Mouse (Mus musculus) lung, adult 2 months (tissue): ENCODE measurements around the gene Dusp3. TPM values are rescaled to one million over a fixed set of nuclear protein-coding genes. Genes with fewer than 3 reads are reported as not detected.

Experiments
- DNase-seq: peaks from one replicate; pipeline ENCODE4 v3.0.0; 2022
- H3K4me1 ChIP-seq: fragments of 200-500 bp; 2 replicates; pipeline ENCODE4 v1.6.1; 2011; ENCODE audit warnings: low read length; ENCODE audit not compliant: control insufficient read depth, insufficient read depth
- H3K4me3 ChIP-seq: fragments of 200-500 bp; replicated peaks from 2 replicates; pipeline ENCODE3; 2011; ENCODE audit warnings: low read depth, mild to moderate bottlenecking, control low read depth, low read length; ENCODE audit errors: extremely low read depth
- CTCF ChIP-seq: fragments of 200-500 bp; IDR thresholded peaks from 2 replicates; pipeline ENCODE4 v1.5.1; 2011; ENCODE audit warnings: mild to moderate bottlenecking, low read length, control low read depth; ENCODE audit not compliant: insufficient read depth
- POLR2A ChIP-seq: fragments of 200-500 bp; IDR thresholded peaks from 2 replicates; pipeline ENCODE4 v1.6.1; 2011; ENCODE audit warnings: low read depth, mild to moderate bottlenecking, control low read depth, low read length, borderline replicate concordance; ENCODE audit errors: extremely low read depth
- WGBS: fragments of 180-500 bp; shearing (Covaris S2); methylation state at CpG from one replicate; pipeline ENCODE4 v1.1.7; 2018; 5-methylcytosine and 5-hydroxymethylcytosine counted together
- polyA plus RNA-seq: library from polyadenylated mRNA; depleted of rRNA; stranded (reverse); fragments of >200 nt; gene quantifications from 2 replicates; pipeline ENCODE4 v1.2.3, GENCODE M21; 2012; rRNA removed

Dusp3 gene
- polyA plus RNA-seq, 1 experiment = 176 TPM

DNA sequence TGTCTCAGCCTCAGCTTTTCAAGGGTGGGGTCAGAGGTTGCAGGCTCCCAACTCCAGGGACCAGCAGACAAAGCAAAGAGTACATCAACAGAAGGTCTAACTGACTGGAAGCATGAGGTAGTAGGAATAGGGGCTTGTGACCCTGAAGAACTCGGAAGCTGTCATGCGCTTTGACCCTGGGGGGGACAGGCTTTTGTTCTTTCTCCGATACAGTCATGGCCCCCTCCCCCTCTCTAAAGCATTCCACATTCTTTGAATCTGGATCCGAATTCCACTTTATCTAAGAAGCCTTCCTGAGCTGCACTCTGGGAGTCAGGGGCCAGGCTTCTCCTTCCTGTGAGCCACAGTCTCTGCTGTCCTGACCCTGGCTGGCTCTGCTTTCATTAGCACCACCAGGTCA is 54.8 kb downstream of the Dusp3 start:
- no peak for TF ChIP-seq CTCF
- TF ChIP-seq POLR2A = no peak
- no peak overlapping the region for H3K4me3 ChIP-seq
- DNase-seq = no peak
- WGBS = 57% methylated on average over 4 of the region's 4 CpGs
- H3K4me1 ChIP-seq = no peaks in the 10 kb centered on the region

DNA sequence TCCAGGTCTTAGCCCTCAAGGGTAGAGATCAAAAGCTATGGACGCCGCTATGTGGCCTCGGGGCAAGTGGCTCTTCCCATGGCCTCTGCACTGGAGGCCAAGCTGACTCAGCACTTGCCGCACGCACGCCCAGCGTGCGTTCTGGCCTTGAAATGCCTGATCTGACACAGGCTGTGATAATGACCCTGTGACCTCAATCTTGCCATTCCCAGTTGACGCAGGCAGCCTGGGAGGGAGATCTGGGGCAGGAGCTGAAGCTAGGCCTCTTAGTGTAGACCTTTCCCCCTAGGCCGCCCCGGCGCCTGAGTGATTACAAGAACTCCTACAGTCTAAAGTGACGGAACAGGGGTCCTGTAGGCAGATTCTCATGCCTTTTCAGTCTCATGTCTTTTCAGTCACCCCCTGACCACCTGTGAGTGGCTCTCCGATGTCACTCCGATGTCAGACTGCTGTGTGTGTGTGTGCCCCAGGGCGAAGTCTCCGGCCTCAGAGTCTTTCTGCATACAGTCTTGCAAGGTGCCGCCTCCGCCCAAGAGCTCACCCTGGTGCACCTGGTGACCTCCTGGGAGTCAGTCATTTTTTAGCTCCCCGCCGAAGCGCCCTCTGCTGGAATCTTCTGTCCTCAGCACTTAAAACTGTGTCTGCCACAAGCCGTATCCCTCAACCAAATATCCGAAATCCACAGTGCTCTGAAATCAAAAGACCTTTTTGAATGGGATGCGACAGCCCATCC is 58.6 kb downstream of the Dusp3 start:
- DNase-seq = peak; percentile 31
- 44% methylated on average over 25 of the region's 25 CpGs for WGBS

DNA sequence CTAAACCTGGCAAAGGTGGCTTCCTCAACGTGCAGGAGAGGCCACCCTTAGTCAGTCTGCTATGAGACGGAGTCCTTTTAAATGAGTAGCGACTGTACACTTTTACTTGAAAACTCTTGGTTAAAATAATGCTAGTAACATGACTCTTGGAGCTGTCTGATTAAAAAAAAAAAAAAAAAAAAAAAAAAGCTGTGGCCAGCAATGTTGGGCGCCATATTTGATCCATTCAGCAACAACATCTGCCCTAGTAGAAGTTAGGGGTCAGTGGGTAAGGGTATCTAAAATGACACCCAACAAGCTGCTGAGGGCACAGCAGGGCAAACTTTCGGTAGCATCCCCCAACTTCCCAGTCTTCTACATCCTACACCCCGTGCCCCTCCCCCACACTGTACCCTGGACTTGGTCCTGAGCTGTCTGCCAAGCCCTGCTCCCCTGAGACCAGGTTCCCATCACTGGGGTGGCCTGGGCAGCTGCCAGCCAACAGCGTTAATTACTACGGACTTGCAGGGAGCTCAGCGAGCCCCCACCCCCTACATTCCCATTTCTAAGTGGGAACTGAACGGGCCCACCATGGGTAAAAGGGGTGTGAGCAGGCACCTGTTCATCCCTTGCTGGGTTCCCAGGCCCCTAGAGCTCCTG is 59.7 kb downstream of the Dusp3 start:
- Histone ChIP-seq H3K4me1 (no peaks in the 10 kb centered on the region), H3K4me3 (no peak overlapping the region)
- WGBS = 88% methylated on average over 10 of the region's 10 CpGs
- no peak for TF ChIP-seq POLR2A
- no peak for TF ChIP-seq CTCF
- DNase-seq = no peak

More for the DNA sequence above, 58.6 kb downstream of the Dusp3 start:
- TF ChIP-seq CTCF = peak; percentile 48
- no peak for TF ChIP-seq POLR2A
- no peaks in the 10 kb centered on the region for H3K4me1 ChIP-seq
- no peak overlapping the region for H3K4me3 ChIP-seq

DNA sequence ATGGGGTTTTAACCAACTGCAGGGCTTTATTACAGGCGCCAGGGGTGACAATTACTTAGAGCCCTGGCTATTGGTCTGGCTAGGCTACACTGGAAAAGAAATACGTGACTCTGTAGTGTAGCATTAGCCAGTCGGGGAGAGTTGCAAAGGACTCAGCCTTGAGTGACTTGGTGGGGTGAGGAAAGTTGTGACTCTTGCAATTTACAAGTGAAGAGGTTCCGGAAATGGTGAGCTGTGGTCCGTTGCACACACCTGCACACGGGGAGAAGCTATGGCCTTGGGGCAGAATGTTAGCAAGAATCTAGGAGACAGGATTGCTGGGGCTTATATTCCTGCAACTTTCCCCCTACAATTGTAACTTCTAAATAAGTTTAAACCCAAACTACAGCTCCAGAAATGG is 61.2 kb downstream of the Dusp3 start:
- H3K4me3 ChIP-seq = no peak overlapping the region
- no peak for DNase-seq
- H3K4me1 ChIP-seq = no peaks in the 10 kb centered on the region
- 81% methylated on average over 6 of the region's 6 CpGs for WGBS
- TF ChIP-seq POLR2A (no peak), CTCF (no peak)

DNA sequence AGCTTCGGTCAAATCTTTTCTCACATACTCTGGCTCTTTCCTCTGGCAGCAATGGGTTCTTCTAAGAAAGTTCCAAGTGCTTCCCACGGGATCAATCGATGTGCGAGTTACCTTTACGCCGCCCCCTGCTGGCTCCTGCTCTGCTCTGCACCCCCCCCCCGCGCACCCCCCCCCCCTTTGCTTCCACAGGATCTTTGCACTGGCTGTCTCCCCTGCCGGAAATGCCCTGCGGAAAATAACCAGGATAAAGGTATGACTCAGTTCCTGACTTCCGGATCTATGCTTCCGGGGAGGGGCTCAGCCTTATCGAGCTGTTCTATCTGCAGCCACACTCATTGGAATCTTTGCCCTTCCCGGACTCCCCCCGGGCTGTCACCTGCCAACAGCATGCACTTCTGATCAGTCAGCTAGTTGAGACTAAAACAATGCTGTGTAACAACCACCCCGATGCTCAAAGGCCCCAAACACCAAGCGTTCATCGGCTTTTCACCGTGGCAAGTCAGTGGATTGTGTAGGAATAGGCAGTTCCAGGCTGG is 62.3 kb downstream of the Dusp3 start:
- DNase-seq = no peak
- no peak overlapping the region for H3K4me3 ChIP-seq
- TF ChIP-seq POLR2A (no peak), CTCF (no peak)
- WGBS = 60% methylated on average over 19 of the region's 19 CpGs
- no peaks in the 10 kb centered on the region for H3K4me1 ChIP-seq

DNA sequence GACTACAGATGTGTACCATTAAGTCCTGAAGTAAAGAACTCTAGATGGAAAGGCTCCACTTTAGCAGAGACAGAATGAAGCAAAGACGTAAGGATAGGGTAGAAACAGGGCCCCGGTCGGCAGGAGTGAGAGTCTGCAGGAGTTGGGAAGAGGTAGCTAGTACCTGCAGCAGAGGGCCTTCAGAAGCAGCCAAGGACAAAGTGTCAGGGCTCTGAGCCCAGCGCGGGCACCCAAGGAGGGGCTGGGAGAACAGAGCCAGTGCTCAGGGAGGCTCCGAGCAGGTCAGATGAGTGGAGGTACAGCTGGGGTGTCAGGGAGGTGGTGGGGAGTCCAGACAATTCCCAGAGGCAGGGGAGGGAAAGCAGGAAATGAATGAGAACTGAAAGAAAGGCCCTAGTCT is 62.8 kb downstream of the Dusp3 start:
- DNase-seq = no peak
- no peak overlapping the region for H3K4me3 ChIP-seq
- H3K4me1 ChIP-seq = no peaks in the 10 kb centered on the region
- 82% methylated on average over 6 of the region's 6 CpGs for WGBS
- TF ChIP-seq CTCF = no peak
- TF ChIP-seq POLR2A = no peak

DNA sequence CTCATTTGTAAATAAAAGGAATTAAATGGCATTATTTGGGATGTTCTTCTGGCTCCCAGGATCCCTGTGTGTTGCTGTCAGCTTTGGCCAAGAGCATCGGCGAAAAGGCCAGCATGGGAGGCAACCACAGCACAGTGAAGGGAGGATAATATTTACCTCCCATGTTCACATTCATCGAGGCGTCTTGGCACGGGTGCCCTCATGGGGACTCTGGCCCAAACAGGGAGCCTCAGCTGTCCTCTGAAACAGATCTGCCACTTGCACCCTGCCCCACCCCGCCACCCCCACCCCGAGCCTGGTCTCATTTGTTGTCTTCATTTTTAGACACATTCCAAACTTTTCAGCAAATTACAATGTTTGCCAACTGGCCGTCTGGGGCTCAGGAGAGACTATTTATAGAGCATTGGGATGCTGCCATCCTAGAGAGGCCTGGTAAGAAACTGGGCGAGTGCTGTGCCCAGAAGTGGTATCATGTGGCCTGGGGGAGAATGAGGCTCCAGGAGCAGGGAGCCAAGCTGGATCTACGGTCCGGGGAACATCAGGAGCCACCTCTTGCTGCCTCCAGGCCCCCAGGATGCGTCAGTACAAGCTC is 65.4 kb downstream of the Dusp3 start:
- Histone ChIP-seq H3K4me1 (no peaks in the 10 kb centered on the region), H3K4me3 (no peak overlapping the region)
- whole genome bisulfite sequencing = 55% methylated on average over 12 of the region's 12 CpGs
- DNase-seq = no peak
- TF ChIP-seq CTCF (no peak), POLR2A (no peak)

Other genes with a start within 250 kb of the Dusp3 start
- 0.60 and 0.95 TPM in 2 replicates for gene Etv4, start 201.6 kb downstream of the Dusp3 start, polyA plus RNA-seq
- 4.3 and 4.4 TPM in 2 replicates for gene Meox1, start 92.6 kb downstream of the Dusp3 start, polyA plus RNA-seq
- gene Sost, start 20.0 kb downstream of the Dusp3 start, polyA plus RNA-seq = 2.0 and 2.2 TPM in 2 replicates
- gene Cfap97d1, start 2.7 kb downstream of the Dusp3 start, polyA plus RNA-seq = not detected in 2 replicates
- gene Mpp3, start 41.4 kb upstream of the Dusp3 start, polyA plus RNA-seq = 2.4 and 4.0 TPM in 2 replicates
- gene Cd300lg, start 54.5 kb upstream of the Dusp3 start, polyA plus RNA-seq = 7.8 and 12.0 TPM in 2 replicates
- gene Mpp2, start 101.5 kb upstream of the Dusp3 start, polyA plus RNA-seq = 12.8 and 14.4 TPM in 2 replicates
- gene Ppy, start 114.3 kb upstream of the Dusp3 start, polyA plus RNA-seq = 6.3 and 9.8 TPM in 2 replicates
- 9.6 TPM in 1 of 2 replicates, not detected in the other for gene Pyy, start 120.8 kb upstream of the Dusp3 start, polyA plus RNA-seq
- gene Nags, start 158.5 kb upstream of the Dusp3 start, polyA plus RNA-seq = 0.41 and 0.72 TPM in 2 replicates
- gene Tmem101, start 169.4 kb upstream of the Dusp3 start, polyA plus RNA-seq = 20.5 and 26.7 TPM in 2 replicates
- gene Lsm12, start 198.3 kb upstream of the Dusp3 start, polyA plus RNA-seq = 20.8 and 30.6 TPM in 2 replicates
- gene G6pc3, start 202.6 kb upstream of the Dusp3 start, polyA plus RNA-seq = 74.4 and 82.5 TPM in 2 replicates
- gene Hdac5, start 243.2 kb upstream of the Dusp3 start, polyA plus RNA-seq = 140 and 160 TPM in 2 replicates